In genomic region chr7:96972138-96972904, GRCm38 (mm10) we compare ENCODE assay signal across 21 mouse cellular contexts. TPM values are rescaled to one million over a fixed set of nuclear protein-coding genes. Genes with fewer than 3 reads are reported as not detected.
A peak's percentile ranks its signal among the peaks of the same experiment; 100 is the strongest.
DNase-seq lines count a peak whose midpoint lies in the region; ATAC-seq and TF ChIP-seq lines count a peak whose summit lies in the region.
"Had no signal": no experiment of that assay in that cellular context is flagged by ENCODE, and none has a peak within 500 bp of the region (broad histone marks: within the 10 kb centered on the region; RNA-seq: fewer than 3 reads in every experiment).

No protein-coding gene starts in this region.

- DNase-seq in lung, embryonic 14.5 days, result no peak
- DNase-seq in lung, postnatal 36 days, result no peak
- DNase-seq in frontal cortex, postnatal 14 days (ENCODE audit: low spot score in 2 of 2), result no peak
- DNase-seq in embryo, embryonic 9.5 days (ENCODE audit: extremely low spot score), result no peak
- DNase-seq: adrenal gland, postnatal 36 days; cerebellum, adult 9-10 months; forebrain, postnatal 0 days; gastrocnemius, postnatal 36 days; kidney, adult 18-20 months; right cerebral cortex, adult 18-20 months had no signal

- H3K4me3 ChIP-seq in lung, embryonic 14.5 days (ENCODE audit: low read depth, low read length), result no peak overlapping the region
- 0 out of 2 replicates have a peak overlapping the region, but pooled peaks have one; percentile 3 for H3K4me3 ChIP-seq in liver, embryonic 15.5 days (replicated peaks)
- H3K4me3 ChIP-seq: embryonic facial prominence, embryonic 12.5 days; heart, embryonic 10.5 days; hindbrain, embryonic 10.5 days; limb, embryonic 10.5 days; midbrain, embryonic 12.5 days; neural tube, embryonic 15.5 days; stomach, embryonic 15.5 days had no signal

- H3K9me3 ChIP-seq in lung, embryonic 14.5 days (ENCODE audit: low read depth, low read length), result no peaks in the 10 kb centered on the region
- no peaks in the 10 kb centered on the region for H3K9me3 ChIP-seq in liver, embryonic 15.5 days (replicated peaks)
- H3K9me3 ChIP-seq: embryonic facial prominence, embryonic 12.5 days; heart, embryonic 10.5 days; hindbrain, embryonic 10.5 days; limb, embryonic 10.5 days; midbrain, embryonic 12.5 days; neural tube, embryonic 15.5 days; stomach, embryonic 15.5 days had no signal

- H3K4me2 ChIP-seq in lung, embryonic 14.5 days, result no peak overlapping the region
- H3K4me2 ChIP-seq in liver, embryonic 15.5 days, result peak overlapping the region; percentile 48
- H3K4me2 ChIP-seq: embryonic facial prominence, embryonic 12.5 days; midbrain, embryonic 12.5 days; stomach, embryonic 15.5 days had no signal

- no peak for TF ChIP-seq CTCF in lung, embryonic 14.5 days (IDR thresholded peaks at IDR 0.05; ENCODE audit: low read depth)

- H3K4me1 ChIP-seq in lung, embryonic 14.5 days (ENCODE audit: insufficient read depth), result no peaks in the 10 kb centered on the region
- H3K4me1 ChIP-seq in liver, embryonic 15.5 days (replicated peaks), result peaks cover 39% of the 10 kb centered on the region
- H3K4me1 ChIP-seq: embryonic facial prominence, embryonic 12.5 days; neural tube, embryonic 15.5 days had no signal

- 0 out of 2 replicates have a peak overlapping the region, but pooled peaks have one; percentile 22 for H3K27ac ChIP-seq in lung, embryonic 14.5 days (ENCODE audit: low read depth)
- H3K27ac ChIP-seq in liver, embryonic 15.5 days (replicated peaks), result peak overlapping the region; percentile 41; the same call in 1 of the 2 replicates
- H3K27ac ChIP-seq: embryonic facial prominence, embryonic 12.5 days; heart, embryonic 10.5 days; hindbrain, embryonic 10.5 days; kidney, postnatal 0 days; limb, embryonic 10.5 days; midbrain, embryonic 12.5 days; neural tube, embryonic 15.5 days; stomach, embryonic 15.5 days had no signal

- H3K27me3 ChIP-seq in lung, embryonic 14.5 days (ENCODE audit: insufficient read depth, low read length), result no peaks in the 10 kb centered on the region
- H3K27me3 ChIP-seq in liver, embryonic 15.5 days, result no peaks in the 10 kb centered on the region
- H3K27me3 ChIP-seq: embryonic facial prominence, embryonic 12.5 days; midbrain, embryonic 12.5 days; neural tube, embryonic 15.5 days; stomach, embryonic 15.5 days had no signal

- H3K36me3 ChIP-seq in lung, embryonic 14.5 days (ENCODE audit: insufficient read depth), result no peaks in the 10 kb centered on the region
- H3K36me3 ChIP-seq in liver, embryonic 15.5 days (replicated peaks), result peaks cover 24% of the 10 kb centered on the region
- H3K36me3 ChIP-seq: embryonic facial prominence, embryonic 12.5 days; midbrain, embryonic 12.5 days; neural tube, embryonic 15.5 days; stomach, embryonic 15.5 days had no signal

- H3K9ac ChIP-seq in lung, embryonic 14.5 days, result no peak overlapping the region
- no peak overlapping the region; the same call in 1 of the 2 replicates for H3K9ac ChIP-seq in liver, embryonic 15.5 days
- H3K9ac ChIP-seq: embryonic facial prominence, embryonic 12.5 days; forebrain, postnatal 0 days; midbrain, embryonic 12.5 days; neural tube, embryonic 15.5 days; stomach, embryonic 15.5 days had no signal

- ATAC-seq in lung, embryonic 14.5 days (ENCODE audit: insufficient read depth), result no peak
- 0 out of 2 replicates have a peak, but pooled peaks have one; percentile 33 for ATAC-seq in granulocyte monocyte progenitor cell, adult 5-6 weeks (replicated peaks; ENCODE audit: poor library complexity, severe bottlenecking)
- peak; percentile 56 for ATAC-seq in liver, embryonic 15.5 days (ENCODE audit: insufficient read depth)
- ATAC-seq in megakaryocyte progenitor cell, adult 5-6 weeks (replicated peaks; ENCODE audit: poor library complexity), result peak; percentile 49
- ATAC-seq: forebrain, postnatal 0 days had no signal

- 57% methylated on average over 8 of the region's 8 CpGs for WGBS in lung, embryonic 14.5 days
- WGBS in liver, embryonic 15.5 days (ENCODE audit: insufficient replicate concordance), result 24% methylated on average over 8 of the region's 8 CpGs

RNA-seq across cellular contexts. Expression of gene Nars2, which starts 21.0 kb away (rescaled TPM):
- polyA plus RNA-seq in lung, embryonic 14.5 days (2014; fragmentation: Nextera tagmentation; extraction: Ambion mirVana), result 20.4 and 25.4 TPM in 2 replicates
- 8.3 and 8.7 TPM in 2 replicates for total RNA-seq in granulocyte monocyte progenitor cell, adult 5-6 weeks (2014; fragmentation: Nextera tagmentation)
- total RNA-seq in granulocyte monocyte progenitor cell, adult 5-6 weeks (2017), result 8.8 and 13.4 TPM in 2 replicates
- polyA plus RNA-seq in liver, embryonic 15.5 days (2015; fragmentation: Nextera tagmentation; extraction: Ambion mirVana), result 14.3 TPM in 2 replicates
- 12.1 and 12.8 TPM in 2 replicates for total RNA-seq in megakaryocyte progenitor cell, adult 5-6 weeks (2015)
- 8.4 and 13.5 TPM in 2 replicates for total RNA-seq in megakaryocyte progenitor cell, adult 5-6 weeks (2017)
